Mouse (Mus musculus): ENCODE data around the gene Gps2.
"Not testable (repeated sequence)": the region's sequence is repeated elsewhere in the genome, so short reads cannot be mapped to it uniquely, and the experiment has no call there.

Gps2 gene

DNA sequence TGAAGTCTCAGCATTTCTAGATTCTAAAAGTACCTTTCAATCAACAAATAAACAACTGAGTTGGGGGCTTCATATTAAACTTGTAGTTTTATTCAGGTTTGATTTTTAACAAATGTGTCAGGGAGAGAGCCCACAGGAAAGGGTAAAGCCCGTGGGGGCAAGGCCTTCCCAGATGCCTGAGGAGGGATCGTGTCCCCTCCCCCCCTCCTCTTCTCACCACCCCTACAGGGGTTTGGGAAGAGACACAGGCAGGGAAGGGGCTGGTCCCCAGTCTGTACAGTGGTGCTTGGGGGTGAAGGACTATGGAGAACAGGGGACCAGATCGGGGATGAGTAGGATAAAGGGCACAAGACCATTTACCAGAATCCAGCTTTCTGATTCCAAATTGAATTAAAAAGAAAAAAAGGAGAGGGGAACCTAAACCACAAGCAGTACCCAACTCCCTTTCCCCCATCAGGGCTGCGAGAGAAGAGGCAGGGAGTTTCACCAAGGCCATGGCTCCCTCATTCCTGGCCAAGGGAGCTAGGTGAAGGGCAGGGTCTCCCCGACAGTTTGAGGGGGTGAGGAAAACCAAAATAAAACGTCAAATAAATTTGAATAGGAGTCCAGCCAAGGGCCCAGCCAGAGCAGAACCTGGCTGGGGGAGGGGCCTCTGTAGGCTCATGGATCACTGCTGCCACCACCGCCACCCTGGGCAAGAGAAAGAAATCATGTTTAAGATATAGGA, 3.1 kb downstream of the Gps2 start:
- DNase-seq (ENCODE audit: low read depth, low spot score) = not testable (repeated sequence)

DNA sequence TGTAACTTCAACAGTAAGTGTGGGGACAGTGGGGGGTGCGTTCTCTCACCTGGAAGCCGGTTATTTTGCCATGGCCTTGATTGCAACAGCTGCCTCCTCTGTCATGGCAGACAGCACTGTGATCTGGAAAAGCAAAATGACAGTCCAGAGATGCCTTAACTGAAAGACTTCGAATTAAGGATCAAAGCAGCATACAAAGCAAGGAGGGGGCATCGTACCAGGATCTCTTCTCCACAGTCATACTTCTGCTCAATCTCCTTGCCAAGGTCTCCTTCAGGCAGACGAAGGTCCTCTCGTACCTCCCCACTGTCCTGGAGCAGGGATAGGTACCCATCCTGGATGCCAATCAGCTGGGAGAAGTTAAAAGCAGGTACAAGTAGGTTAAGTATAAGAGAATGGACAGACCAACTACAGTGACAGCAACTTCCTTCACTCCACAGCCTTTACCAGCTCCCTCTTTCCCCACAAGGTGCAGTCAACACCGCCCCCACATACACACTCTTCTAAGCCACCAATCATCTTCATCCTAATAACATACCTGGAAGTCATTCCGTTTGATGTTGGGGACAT, 3.8 kb downstream of the Gps2 start:
- DNase-seq (ENCODE audit: low read depth, low spot score) = no peak

DNA sequence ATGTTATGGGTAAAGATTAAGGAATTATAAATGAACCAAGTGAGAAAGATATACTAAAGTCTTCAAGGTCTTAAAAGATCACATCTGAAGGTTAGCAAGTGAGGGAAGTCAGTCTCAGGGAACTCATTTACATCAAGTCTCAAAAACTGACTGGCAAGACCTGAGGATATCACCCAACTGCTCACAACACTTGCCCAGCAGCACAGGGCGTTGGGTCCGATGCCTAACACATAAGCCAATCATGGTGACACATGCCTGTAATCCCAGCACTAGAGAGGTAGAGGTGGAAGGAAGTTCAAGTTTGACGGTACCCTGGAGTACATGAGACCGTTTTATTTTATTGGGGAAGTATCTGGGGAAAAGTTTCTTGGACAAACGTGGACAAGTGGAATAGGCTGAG, 4.4 kb downstream of the Gps2 start:
- DNase-seq (ENCODE audit: low read depth, low spot score) = no peak

DNA sequence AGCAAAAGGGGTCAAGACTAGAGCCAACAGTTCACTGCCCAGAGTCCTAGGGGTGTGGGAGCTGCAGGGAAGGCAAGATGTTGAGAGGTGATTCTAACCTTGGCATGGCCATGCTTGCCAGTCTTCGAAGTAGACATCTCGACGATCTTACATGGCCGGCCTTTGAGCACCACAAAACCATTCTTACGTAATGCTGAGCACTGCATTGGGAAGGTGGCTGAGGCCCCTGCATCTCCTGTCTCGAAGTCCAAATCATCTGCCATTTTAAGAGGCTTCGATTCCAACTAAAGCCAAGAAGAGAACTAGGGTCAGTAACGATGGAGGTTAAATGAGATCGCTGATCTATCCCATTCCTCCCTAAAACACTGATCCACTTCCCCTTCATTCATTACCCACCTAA, 5.4 kb downstream of the Gps2 start:
- DNase-seq (ENCODE audit: low read depth, low spot score) = no peak

DNA sequence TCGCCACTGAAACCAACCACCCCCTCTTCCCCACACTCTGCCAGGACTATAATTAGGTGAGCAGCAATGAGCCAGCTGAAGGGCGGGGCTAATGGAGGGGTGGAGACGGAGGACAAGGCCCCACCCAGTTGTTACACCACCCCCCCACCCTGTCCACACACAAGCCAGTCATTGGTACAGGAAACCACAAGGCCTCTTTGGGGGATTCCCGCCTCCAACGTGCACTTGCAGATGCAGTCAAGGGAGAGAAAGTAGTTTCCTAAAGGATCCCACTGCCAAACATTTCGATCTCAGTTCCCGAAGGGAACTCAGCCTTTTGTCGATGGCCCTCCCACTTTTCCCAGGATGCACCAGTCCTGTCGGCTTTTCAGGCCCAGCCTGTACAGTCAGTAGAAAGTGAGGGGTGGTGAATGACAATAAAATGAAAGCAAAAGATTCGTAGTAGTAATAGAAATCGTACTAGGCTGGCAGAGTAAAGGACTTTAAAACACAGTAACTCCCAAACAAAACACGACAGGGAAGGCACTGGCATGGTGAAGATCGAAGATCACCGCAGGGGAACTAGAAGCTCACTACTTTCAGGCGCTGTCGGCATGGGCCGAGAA, 6.1 kb downstream of the Gps2 start:
- DNase-seq (ENCODE audit: low read depth, low spot score) = peak; percentile 92

DNA sequence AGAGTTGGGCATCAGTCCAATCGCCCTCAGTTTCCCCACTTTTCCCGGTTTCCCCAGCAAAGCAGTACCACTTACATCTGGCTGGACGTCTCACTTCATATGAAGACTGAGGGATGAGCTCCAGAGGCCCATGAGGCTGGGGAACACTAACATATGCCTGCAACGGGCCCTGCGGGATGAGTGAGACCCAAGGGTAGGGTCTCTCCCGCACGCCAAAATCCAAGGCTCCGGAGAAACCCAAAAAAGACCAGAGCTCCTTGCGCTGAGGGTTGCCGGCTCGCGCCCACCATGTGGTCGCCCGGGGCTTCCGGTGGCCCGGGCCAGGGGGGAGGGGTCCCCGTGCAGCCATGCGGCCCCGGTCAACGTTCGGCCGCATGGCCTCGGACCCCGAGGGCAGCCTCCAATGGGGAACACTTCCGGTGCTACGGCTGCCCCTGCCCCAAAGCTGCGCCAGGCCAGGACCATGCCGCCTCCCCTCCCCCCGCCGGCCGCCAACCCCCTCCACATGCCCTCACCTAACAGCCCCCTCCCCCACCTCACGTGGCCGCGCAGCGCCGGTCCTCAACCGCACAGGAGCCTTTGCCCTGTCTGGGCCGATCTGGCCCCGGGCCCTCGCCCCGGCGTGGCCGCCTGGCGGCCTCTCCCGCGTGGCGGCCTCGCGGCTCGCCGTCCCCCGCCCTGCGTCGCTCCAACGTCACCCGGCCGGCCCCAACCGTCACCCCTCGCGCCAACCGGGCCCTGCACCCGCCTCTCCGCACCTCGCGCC, 6.8 kb downstream of the Gps2 start:
- peak; percentile 80 for DNase-seq (ENCODE audit: low read depth, low spot score)

DNA sequence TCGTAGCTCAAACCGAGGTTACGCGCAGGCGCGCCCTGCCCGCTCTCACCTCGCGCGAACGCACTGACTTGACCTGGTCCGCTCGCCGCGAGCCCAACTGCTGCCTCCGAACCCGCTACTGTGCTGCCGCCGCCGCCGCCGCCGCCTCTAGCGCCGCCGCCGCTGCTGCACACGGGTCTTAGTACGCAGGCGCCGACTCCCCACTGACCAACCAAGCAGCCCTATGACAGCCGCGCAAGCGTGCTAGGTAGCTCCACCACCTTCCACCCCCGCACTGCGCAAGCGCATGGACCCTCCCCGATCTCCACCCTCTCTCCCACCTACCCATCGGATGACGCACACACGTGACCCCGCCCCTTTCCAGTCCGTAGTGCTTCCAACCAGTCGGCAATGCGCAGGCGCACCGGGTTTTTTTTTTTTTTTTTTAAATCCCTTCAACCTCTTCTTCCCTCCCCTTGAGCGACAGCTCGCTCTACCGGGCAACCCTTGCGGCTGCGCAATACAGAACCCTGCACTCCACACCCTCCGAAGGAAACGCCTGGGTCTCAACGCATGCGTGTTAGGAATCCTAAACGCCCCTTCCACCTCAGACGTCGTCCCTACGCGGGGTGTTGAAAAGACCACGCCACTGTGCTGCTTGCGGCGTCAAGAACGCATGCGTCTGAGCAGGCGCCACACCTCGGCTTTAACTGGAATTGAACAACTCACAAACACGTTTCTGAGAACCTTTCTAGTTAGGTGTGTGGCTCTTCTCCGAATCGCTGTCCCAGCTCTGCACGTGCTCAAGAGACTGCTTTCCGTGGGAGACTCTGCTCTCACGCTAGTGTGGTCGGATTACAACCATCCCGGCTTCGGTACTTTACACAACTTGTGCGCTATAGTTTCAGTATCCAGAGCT, 7.7 kb downstream of the Gps2 start, which contains the start of gene Eif5a:
Gene Eif5a (minus strand): TSS at position 845 of the 898 bp plus-strand sequence.
- DNase-seq (ENCODE audit: low read depth, low spot score) = peak; percentile 100

DNA sequence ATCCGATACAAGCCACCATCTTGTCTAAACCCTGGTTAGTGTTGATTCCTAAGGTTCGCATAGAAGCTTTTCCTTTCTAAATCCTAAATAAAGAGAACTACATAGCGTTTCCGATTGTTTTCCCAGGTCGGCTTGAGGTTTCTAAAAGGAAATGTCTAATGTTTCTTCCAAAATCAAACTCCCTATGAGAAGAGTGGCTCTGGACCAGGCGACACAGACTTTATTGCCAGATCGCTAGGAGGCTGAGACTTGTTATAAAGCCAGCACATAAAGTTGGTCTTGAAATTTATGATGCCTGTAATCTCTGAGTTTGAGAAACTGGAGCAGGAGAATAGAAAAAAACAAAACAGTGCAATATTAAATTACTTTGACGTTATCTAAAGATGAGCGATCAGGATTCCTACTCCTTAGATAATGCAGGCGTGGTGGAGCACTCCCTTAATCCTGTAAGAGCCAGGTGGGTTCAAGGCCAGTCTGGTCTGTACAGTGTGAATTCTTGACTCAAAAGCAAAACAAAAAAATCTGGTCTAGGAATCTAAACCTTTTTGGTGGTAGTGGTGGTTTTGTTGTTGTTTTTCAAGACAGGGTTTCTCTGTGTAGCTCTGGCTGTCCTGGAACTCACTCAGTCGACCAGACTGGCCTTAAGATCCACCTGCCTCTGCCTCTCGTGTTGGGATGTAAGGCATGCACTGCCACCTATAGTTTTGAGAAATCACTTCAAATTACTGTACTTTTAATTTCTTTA, 8.5 kb downstream of the Gps2 start:
- peak; percentile 49 for DNase-seq (ENCODE audit: low read depth, low spot score)

DNA sequence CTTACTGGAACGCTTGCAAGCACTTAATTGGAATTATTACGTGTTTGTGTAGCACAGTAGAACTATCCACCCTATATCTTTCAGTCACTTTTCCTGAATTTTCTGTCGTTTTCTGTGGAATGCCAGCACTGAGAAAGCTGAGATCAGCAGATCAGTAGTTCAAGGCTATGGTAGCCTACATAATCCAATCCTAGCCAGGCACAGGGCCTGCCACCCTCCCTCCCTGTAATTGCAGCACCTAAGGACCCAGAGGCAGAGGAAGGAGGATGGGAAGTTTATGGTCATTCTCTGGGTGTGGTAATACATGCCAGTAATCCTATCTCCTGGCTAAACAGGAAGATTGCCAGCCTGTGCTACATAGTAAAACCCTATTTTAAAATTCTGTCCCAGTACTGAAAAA, 9.1 kb downstream of the Gps2 start:
- no peak for DNase-seq (ENCODE audit: low read depth, low spot score)

DNA sequence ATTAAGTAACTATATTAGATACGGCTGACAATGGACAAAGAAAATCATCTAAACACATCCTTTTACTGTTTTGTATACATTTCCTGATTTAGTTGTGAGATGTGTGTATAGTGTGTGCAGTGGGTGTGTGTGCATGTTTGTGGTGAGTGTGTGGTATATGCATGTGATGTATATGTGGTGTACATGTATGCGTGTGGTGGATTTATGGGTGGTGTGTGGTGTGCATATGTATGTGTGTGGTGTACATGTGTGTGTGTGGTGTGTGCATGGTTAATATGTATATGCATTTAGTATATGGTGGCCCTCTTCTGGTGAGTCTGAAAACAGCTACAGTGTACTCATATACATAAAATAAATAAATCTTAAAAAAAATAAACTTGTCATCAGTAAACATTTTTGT, 13.8 kb downstream of the Gps2 start:
- DNase-seq (ENCODE audit: low read depth, low spot score) = no peak

DNA sequence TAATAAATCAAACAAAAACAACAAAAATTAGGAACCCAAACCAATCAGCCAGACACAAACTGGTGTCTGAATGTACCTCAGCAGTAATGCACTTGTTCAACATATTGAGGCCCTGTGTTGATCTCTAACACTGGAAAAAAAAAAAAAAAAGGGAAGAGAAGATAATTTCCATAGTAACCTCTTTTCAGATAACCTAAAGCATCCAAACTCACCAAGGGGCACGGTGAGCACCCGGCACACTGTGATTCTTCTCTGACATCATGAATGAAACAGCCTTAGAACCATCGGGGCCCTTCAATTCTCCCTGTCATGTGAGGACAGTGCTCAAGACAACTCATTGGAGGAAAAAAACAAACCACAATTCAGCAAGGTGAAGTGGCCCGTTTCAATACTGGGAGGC, 16.0 kb downstream of the Gps2 start:
- no peak for DNase-seq (ENCODE audit: low read depth, low spot score)

DNA sequence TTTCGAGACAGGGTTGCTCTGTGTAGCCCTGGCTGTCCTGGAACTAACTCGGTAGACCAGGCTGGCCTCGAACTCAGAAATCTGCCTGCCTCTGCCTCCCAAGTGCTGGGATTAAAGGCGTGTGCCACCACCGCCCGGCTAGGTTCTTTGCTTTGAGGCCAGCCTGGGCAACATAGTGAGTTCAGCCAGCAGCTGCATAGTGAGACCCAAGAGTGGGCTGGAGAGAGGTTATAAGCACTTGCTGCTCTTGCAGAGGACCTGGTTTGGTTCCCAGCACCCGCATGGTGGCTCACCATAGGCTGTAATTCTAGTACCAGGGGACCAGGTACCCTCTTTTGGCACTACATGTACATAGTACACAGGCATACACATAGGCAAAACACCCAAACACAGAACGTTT, 16.5 kb downstream of the Gps2 start:
- DNase-seq (ENCODE audit: low read depth, low spot score) = not testable (repeated sequence)

DNA sequence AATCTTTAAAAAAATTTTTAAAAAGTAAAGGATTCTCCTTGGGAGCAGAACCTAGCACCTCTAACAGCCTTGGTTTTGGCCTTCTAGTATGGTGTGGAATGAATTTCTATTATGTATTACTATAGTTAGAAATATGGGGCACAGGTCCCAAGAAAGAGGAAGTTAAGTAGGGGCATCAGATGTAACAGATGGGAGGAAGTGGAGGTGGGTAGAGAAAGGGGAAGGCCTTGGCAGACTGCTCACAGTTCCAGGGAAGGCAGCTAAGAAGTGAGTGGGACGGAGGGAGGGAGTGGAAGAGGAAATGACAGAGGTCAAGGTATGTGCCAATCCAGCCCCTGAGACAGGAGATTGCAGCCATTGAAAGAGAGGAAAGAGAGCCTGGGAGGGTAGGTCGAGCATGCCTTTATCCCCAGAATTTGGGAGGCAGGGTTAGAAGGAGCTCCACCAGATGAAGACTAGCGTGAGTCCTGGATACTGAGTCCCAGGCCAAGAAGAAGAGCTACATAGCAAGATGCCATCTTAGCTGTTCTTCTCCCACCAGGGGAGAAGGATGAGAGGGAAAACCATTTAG, 17.4 kb downstream of the Gps2 start:
- DNase-seq (ENCODE audit: low read depth, low spot score) = no peak

DNA sequence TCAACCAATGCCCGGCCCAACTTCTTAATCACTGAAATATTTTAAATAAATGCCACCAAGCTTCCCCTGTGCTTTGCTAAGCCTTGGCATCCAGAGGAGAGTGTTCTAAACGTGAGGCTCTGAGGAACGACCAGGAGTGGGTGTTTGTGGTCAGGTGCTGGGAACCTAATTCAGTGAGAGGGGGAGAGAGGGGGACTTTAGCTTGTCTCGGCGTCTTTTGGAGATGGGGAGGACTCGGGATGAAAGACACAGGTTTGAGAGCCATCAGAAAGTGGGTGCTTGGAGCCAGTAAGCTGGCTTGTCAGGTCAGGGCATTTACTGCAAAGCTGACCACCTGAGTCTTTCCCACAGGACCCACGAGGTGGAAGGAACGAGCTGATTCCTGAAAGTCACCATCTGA, 18.1 kb downstream of the Gps2 start:
- DNase-seq (ENCODE audit: low read depth, low spot score) = no peak

DNA sequence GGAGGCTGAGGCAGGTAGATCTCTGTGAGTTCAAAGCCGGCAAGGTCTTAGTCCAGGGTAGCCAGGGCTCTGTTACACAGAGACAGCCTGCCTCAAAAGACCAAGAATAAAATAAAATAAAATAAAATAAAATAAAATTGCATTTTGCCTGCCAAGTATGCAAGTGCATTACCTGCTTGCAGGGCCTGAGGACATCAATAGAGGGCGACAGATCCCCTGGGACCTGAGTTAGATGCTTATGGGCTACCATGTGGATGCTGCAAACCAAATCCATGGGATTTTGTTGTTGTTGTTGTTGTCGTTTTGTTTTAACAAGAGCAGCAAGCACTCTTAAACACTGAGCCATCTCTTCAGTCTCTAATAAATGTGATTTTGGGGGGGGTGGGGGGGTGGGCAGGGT, 18.6 kb downstream of the Gps2 start:
- DNase-seq (ENCODE audit: low read depth, low spot score) = peak; percentile 60

DNA sequence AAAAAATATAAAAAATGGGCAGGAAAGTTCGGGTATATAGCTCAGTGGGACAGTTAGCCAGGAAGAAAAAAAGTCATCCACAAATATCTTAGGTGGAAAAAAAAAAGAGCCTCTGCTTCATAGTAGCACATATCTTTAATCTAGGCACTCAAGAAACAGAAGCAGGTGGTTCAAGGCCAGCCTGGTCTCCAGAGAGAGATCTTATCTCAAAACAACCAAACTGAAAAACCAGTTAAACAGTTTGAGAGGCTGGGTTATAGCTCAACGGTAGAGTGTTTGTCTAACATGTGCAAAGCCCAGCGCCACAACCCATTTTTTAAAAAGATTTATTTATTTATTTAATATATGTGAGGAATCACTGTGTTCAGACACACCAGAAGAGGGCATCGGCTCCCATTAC, 19.4 kb downstream of the Gps2 start:
- no peak for DNase-seq (ENCODE audit: low read depth, low spot score)

DNA sequence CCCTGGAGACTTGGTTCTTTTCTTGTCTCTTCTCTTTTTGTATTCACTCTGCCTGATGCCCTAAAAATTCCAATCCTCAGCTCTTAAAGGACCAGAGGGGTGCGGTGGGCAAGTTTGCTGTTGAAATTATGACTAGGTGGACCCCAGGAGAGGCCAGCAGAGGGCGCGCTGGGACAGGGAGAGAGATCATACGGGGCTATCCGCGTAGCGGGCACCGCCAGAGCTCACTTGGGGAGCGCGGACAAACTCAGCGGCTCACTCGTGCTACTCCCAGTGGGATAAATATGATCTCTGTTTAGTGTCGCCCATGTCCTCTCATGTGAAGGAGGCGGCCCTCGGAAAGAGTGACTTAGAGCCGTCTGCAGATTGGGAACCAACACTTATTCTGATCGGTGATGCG, 20.5 kb downstream of the Gps2 start:
- peak; percentile 88 for DNase-seq (ENCODE audit: low read depth, low spot score)

DNA sequence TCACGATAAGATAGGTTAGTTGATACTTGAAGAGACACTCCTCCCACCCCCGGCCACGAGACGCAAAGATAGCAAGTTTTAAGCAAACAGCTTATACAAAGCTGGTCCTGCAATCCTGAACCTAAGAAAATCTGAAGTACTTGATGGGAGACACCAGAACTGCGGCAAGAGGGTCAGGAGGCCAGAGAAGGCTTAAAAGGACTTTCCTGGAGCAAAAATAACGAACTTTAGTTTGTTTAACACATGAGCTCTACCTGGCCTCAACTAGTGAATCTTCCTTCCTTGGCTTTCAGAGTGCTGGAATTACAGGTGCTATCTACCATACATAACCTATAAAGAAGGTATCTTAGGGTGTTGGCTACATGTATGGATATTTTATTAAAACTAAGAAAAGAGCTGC, 21.0 kb downstream of the Gps2 start:
- DNase-seq (ENCODE audit: low read depth, low spot score) = no peak

DNA sequence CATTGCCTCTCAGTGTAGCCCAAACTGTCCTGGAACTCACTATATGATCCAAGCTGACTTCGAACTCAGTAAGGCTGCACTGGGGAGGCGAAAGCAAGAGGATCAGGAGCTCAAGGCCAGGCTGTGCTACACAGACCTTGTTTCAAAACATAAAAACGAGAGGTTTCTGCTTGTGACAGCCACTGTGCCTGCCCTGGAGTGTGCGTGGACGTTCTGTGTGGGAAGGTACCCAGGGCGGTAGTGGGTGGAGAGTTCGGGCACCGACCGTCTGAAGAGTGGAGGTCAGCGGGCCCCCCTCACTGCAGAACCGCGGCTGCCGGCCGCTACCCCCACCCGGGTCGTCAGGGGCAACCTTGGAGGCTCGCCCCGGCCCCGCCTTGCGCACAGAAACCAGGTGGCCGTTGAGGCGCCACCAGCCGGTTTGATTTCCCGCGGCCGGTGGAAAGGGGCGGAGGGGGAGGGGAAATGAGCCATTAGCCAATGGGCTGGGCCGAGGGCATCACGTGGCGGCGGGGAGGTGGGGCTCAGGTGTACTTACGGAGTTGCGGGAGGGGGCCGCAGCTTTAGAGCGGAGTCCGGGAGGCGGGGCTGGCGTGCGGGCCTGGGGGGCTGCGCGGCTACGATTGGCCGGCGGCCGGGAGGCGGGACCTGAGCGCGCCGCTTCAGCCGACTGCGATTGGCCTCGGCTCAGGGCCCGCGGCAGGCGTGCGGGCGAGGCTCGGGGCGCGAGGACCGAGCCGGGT, 21.6 kb downstream of the Gps2 start, which contains the start of gene Ybx2:
Gene Ybx2 (plus strand): TSS at position 660 of the 743 bp plus-strand sequence.
- peak; percentile 96 for DNase-seq (ENCODE audit: low read depth, low spot score)

DNA sequence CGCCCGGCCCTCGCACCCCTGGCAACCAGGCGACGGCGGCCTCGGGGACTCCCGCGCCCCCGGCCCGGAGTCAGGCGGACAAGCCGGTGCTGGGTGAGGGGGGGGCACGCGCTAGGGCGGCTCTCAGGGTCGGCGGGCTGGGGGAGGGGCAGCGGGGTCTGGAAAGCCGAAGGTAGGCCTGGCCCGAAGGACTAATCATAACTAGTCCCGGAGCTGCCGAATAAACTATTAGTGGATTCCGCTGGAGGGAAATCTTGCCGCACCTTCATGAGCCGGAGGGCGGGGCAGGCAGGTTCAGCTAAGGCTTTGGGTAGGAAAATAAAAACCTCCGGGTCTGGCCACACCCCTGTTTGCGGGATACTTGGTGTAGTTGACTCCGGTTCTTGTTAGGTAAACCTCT, 22.5 kb downstream of the Gps2 start:
- DNase-seq (ENCODE audit: low read depth, low spot score) = no peak
